Mouse (Mus musculus) CD8-positive naive resting alpha-beta T cell, adult 2 months (primary cell): ENCODE data around the gene Klhl25.
"Not testable (repeated sequence)": the region's sequence is repeated elsewhere in the genome, so short reads cannot be mapped to it uniquely, and the experiment has no call there.

Experiments used
- DNase-seq, 2 experiments: peaks; one replicate each; pipeline ENCODE4 v3.0.0; 2022; ENCODE audit warnings: low read depth in 2 of 2, low spot score in 2 of 2

Gene Klhl25

DNA sequence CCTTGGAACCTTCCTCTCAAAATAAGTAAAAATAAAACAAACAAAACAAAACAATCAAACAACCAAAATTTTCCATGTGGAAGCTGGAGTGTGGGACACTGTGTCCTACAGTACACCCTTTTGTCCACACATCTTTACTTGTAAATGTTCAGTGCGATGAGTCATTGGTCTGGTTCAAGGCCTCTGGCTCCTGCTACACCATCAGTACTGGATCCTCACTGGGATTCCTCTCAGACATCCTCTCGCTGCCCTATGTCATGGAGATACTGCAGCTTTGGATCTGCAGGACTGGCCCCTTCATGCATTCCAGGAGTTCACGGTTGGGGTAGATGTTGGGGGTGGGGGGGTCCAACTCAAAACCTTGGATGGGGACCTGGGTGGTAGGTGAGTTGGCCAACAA lies 5.8 kb upstream of the Klhl25 start:
- no peak for DNase-seq

DNA sequence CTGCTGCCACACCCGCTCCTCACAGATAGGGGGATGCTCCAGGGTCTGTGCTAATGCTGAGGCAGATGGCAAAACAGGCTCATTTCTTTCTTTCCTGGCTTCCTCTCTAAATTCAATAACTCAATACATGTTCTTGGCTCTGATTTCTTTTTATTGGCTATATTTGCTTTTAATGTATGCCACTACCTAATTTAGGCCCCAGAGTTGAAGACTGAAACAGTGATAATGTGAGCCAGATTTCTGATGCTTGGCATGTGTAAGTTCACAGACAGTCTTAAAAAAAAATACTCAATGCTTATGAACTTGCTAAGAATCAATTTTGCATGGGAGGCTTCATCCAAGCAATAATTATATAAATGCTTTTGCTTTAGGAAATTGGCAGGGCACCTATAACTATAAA lies 2.2 kb upstream of the Klhl25 start:
- DNase-seq, result no peak

DNA sequence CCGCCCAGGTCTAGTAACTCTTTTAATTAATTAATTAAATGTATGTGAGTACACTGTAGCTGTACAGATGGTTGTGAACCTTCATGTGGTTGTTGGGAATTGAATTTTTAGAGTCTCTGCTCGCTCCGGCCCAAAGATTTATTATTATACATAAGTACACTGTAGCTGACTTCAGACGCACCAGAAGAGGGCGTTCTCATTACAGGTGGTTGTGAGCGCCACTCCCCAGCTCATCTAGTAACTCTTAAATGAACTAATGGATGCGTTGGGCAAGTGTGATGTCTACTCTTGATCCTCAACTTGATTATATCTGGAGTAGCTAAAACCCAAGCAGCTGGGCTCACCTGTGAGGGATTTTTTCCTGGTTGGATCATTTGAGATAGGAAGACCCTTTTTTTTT lies 1.2 kb upstream of the Klhl25 start:
- DNase-seq, result no peak

DNA sequence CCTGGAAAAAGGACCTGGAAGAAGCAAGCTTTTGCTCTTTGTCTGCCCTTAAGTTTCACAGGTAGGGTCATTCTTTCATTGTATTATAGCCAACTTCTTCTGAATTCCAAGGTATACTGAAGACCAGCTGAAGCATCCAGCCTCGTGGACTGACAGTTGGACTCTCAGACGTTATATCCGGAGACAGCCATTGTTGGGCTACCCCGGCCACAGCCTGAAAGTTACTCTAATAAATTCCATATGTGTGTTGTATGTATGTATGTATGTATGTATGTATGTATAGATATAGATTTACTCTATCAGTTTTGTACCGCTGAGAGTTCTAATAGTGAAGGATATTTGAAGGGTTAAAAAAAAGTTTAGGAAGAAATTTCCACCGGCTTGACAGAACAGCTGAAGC lies 621 bp upstream of the Klhl25 start:
- no peak for DNase-seq

DNA sequence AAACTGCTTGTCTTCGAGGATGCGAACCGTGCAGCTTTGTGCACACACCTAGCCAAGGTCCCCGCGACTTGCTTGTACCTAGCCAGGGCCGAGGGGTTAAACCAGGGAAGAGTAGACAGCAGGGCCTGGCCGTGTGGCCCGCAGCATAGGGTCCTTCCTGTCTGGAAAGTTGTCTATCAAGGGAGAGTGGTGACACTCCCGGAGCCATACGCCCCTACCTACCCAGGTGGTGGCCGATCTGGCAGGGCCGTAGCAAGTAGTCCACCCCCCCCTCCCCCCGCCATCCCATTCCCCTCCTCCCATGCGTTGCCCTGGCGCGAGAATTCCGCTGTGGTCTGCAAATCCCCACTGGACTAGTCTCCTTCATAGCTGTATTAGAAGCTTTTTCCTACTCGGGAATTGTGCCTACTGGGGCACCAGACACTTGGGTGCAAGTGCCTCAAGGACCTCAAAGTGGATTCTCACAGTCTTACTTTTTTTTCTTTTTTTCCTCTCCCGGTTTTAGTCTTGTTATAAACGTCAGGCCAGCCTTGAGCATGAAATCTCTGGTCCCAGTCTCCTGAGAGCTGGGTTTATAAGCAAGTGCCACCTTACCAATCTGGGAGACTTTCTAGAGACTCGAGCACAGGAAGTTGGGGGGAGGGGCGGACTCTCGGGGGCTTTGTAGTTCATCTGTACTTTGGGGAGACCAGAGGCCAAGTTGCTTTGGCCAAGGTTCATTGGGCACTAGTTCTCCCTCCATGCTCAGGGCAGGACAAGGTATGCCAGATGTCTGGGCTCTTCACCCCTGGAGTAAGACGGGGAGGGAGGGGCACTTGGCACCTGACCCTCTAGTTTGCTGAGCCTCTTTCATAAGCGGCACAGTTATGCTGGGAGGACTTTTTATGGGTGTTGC lies 913 bp downstream of the Klhl25 start:
- peak; percentile 53 to 70 for DNase-seq

DNA sequence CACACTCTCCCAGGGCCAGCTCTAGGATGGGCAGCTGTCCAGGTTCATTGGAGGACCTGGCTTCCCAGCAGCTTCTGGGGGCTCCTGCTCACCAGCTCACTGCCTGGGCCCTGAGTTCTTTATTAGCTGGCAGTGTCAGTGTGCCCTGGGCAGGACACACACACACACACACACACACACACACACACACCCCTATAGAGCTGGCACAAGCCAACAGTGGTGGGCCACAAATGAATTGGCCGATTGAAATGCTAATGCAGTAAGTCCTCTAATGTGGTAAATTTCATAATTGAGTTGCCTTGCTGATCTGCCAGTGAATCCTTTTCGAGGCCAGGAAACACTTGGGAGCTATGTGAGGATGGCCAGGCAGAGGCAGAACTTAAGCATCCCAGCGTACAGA lies 2.3 kb downstream of the Klhl25 start:
- not testable (repeated sequence) for DNase-seq

DNA sequence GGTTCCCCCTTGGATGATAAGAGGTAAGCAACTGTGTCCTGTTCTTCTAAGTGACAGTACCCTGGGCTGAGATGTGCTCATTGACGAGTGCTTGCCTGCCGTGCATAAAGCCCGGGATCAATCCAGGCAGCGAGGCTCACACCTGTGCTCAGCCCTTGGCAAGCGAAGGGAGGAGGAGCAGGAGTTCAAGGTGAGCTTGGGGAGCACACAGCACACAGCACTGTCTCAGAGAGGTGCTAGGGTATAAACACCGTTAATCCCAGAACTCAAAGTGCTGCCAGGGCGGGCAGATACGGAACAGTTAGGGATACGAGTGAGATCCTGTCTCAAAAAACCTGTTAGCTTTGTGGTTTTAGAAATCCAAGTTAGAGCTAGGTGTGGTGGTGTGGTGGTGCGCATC lies 3.2 kb downstream of the Klhl25 start:
- no peak for DNase-seq

DNA sequence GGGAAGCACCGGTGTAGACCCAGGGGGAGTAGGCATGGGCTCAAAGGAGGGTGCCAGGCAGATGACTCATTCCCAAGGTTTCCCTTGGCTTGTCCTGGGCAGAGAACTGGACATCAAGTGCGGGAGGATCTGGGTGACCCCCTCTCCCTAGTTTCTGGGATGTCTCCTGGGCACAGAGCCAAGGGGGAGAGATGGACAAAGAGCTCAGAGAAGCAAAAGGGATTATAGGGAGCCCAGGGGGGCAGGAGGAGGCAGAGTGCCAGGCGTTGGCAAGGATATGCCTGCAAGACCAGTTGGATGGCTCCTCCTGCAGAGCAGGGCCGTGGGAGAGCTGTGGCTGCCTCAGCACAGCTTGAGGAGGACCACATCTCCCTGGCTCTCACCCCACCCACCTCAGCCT lies 4.3 kb downstream of the Klhl25 start:
- no peak for DNase-seq

DNA sequence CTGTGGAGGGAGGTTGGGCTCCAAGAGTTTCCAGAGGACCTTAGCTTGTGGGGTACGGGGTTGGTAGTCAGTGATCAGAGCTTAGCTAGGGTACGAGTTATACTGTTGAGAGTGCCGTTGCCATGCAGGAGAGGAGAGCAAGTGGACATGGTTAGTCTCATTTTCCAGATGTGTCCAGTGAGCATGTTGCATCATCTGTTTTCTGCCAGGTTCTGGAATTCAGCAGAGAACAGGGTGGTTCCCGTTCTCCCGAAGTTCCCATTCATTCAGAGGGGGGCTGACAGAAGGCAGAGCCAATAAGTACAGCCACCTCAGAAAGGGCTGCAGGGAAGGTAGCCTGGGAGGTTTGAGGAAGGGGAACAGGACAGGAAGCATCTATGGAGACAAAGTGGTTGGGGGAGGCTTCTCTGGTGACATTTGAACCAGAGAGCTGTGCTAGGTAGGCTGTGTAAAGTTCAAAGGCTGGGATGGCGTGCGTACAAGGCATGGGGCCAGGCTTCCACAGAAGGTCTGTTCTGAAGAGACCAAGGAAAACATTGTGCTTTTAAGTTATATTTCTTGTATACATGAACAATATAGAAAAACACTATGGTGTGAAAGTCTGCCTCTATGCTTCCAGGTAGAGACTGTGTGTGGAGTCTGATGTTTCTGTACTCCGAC lies 5.2 kb downstream of the Klhl25 start:
- DNase-seq, result no peak

DNA sequence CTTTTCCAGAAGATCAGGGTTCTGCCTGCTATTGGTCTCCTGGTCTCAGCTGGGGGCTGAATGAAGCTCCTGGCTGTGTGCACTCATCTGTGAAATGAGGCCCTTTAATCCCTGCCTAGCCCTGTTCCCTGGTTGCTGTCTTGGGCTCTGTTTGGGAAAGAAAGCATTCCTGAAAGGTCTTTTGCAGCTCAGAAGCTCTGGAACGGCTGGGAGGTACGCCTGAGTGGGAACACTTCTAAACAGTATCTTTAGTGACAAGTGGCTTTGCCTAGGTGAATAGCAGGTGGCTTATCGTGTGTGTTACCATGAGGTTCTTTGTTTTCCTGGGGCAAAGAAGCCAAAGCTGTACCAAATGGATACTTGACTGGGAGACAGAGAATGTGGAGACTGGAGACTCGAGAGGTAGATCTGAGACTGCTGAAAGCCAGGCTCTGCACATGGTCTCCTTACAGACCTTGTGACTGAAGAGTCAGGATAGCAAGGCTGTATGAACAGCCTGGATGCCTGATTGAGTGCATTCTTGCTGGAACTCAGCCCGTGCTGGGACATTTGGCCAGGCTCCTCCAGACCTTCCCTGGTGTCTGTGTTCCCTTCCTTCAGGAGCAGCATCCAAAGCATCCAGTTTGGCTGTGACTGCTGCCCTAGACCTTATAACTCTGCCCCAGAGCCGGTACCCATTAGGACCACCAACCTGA lies 6.3 kb downstream of the Klhl25 start:
- DNase-seq, result no peak

DNA sequence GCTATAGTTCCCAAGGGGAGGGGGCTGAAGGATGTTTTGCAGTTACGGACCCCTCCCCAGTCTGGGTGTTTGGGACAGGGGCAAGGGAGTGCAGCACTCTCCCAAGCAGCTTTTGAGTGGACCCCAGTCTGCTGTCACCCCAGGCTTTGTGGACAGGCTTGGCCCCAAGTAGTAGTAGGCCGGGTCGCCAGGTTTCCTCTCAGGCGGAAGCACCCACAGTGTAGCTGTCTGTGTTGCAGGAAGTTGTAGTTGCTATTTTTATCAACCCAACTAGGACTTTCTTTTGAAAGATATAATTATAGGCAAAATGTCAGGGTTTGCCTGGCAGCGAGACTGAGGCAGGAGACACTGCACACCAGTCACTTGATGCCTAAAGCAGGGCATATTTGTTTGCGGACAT lies 6.9 kb downstream of the Klhl25 start:
- no peak for DNase-seq

DNA sequence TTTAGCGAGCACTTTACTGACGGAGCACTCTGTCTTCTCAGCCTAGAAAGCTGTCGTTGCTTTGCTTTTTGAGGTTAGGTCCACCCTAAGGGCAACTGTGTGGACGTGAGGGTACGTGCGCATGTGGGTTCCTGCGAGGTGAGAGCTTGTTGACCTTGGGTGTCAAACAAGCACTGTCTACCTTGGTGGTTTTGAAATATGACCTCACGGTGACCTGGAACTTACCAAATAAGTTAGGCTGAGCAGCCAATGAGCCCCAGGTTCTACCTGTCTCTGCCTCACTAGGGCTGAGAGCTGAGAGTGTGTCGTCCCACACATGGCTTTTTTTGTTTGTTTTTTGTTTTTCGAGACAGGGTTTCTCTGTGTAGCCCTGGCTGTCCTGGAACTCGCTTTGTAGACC lies 8.1 kb downstream of the Klhl25 start:
- no peak for DNase-seq

DNA sequence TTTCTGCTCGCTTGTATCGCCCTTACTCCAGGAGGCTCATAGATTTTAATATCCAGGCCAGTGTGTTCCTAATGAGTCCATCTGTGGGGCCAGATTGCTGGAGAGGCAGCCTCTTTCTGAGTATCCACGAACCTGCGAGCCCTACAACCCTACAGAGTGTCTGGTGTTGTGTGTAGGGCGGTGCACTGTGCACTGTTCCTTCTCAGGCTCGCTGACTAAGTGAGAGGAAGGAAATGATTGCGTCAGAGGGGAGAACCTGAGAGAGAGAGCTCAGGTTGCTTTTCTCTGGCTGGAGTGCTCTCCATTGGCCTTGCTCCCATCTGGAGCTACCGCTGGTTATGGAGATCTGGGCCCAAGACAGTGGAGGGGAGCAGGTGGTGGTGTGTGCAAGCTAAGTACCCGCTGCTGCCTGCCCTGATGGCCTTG lies 11.7 kb downstream of the Klhl25 start:
- no peak for DNase-seq

DNA sequence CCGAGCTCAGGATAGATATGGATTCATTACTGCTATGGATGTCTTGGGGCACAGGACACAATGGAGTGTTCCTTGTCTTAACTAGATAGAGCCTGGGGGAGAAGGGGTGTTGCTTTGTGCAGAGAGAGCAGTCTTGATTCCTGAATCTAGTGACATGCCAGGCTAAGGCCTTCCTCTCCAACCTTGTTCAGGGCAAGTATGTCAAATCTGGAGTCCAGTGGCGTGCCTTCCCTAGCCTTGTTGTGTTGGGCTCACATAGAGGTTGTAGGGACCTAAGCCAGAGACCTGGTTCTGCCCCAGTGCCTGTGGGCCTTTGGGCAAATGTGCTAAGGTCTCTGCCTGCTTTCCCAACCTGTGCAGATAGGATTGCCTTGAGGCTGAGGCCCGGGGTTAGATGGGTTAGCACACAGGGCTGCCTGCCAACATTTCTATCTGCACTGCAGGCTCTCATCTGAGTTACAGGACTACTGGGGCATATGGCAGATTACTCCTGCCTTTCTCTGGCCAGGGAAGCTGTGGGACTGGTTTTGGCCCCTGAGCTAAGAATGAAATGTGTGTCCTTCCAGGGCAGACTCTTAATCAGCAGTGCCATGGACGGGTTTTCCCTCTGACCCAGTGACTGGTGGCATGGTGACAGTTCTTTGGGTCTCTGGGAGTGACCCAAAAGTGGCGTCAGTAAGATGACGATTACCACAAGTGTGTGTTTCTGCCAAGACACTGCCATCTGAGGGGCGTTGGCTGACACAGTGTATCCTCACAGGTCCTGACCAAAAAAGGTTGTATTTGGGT lies 13.7 kb downstream of the Klhl25 start:
- DNase-seq, result not testable (repeated sequence)

DNA sequence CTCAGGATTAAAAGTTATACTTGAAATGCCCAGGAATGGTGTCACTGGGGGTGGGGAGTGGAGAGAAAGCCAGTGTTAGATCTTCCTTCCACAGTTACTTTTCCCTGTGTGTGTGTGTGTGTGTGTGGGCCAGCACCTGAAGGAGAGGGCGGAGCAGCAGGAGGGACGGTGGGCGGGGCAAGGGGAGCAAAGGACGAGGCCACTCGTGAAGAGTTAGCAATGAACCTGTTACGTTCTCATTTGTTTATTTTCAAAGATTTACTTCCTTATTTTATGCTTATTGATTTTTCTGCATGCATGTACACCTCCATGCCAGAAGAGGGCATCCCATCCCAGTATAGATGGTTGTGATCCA lies 14.3 kb downstream of the Klhl25 start:
- DNase-seq, result not testable (repeated sequence)

DNA sequence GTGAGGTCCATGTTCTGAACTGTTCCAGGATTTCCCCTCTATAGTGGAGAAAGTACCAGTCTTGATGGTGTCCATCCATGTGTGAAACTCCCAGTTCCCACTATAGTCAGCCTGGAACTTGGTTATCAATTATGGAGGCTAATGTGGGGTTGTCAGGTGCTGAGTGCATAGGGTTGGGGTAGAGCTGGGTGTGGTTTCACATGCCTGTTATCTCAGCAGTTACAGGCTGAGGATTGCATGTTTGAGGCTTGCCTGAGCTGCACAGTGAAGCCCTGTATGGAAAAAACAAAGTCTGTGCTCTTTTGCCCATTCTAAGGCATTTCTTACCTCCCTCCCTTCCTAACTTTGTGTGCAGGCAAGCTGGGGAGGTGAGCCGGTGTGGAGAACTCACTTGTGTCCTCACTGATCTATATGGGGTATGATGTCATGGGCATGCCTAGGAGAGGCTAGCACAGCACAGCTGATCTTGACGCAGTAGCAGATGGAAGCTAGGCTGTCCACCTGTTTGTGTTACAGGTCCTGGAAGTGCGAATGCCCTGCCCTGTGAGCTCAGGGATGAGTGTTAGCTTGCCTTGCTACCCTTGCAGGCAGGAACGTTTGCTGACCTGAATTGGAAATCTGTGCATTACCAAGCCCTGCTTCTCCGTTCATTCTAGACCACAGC lies 15.3 kb downstream of the Klhl25 start:
- not testable (repeated sequence) for DNase-seq

DNA sequence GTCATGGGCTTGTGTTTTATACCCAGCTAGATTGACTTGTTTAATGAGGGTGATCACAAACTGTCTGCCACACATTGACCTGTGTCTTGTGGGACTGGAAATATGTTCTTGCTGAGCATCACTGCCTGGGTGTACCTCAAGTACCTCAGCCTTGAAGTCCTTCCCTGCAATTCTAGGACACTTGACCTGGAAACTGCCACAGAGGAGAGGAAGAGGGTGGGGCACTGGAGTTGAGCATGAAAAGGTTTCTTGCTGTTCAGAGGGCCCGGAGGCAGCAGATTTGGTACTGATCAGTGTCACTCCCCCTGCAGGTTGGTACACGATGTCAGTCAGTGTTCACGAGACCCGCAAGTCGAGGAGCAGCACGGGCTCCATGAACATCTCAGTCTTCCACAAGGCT lies 16.9 kb downstream of the Klhl25 start:
- no peak for DNase-seq

DNA sequence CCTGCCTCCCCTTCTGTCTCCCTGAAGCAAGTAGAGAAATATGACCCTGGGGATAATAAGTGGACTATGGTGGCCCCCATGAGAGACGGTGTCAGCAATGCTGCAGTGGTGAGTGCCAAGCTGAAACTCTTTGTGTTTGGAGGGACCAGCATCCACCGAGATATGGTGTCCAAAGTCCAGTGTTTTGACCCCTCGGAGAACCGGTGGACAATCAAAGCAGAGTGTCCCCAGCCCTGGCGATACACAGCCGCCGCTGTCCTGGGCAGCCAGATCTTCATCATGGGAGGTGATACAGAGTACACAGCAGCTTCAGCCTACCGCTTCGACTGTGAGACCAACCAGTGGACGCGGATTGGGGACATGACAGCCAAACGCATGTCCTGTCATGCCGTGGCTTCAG lies 18.4 kb downstream of the Klhl25 start:
- DNase-seq, result no peak

DNA sequence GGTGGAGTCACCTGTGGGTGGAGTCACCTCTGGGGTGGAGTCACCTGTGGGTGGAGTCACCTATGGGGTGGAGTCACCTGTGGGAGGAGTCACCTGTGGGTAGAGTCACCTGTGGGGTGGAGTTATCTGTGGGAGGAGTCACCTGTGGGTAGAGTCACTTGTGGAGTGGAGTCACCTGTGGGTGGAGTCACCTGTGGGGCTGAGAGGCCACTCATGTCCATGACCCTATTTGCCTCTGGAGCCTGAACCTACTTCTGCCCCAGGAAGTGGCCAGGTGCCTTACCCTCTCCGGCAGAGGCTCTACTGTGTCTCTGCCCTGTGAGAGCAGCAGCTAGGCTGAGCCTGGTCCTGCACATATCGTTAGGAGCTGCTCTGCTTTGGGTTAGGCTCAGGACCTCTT lies 20.6 kb downstream of the Klhl25 start:
- DNase-seq, result no peak

DNA sequence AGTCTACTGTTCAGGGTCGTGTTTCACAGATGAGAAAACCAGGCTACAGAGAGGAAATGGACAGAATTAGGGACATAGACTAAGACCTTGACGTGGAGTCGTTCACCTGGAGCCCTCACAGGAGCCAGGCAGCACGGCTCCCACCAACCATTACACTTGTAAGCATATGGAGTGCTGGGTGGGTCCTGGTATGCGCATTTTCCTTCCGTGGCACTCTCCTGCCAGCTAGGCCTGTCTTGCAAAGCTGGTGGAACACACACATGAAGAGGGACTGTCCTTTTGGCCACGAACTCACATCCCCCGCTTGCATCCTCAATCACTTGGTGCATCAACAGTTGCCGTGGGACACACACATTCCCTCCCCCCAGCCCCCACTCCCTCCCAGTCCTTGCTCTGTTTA lies 22.4 kb downstream of the Klhl25 start:
- no peak for DNase-seq

DNA sequence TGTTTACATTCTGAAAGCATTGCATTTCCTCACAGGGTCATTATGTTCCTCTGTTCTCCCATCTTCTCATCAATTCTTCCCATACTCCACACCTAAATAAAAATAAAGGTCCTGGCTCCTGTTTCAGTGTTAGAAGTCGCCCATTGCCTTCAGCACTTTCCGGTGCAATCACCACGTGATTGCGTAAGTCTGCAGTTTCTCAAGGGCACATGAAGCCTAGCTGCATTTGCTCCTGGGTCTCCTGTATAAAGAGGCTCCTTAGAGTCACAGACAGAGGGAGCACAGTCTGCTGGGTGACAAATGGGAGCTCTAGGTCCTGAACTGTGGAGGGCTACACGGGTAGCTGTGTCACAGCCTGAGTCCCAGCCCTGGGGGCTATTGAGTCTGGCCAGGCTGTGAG lies 24.1 kb downstream of the Klhl25 start:
- no peak for DNase-seq
